ENCODE assay signal across 12 mouse cellular contexts in genomic region chr5:119374861-119375260, GRCm38 (mm10).
"Had no signal": no experiment of that assay in that cellular context is flagged by ENCODE, and none has a peak within 500 bp of the region (broad histone marks: within the 10 kb centered on the region; RNA-seq: fewer than 3 reads in every experiment).

No protein-coding gene starts in this region.

- H3K4me2 ChIP-seq: lung, embryonic 14.5 days; midbrain, embryonic 12.5 days; neural tube, embryonic 12.5 days; stomach, embryonic 15.5 days had no signal

- DNase-seq: lung, adult 18-20 months; lung, embryonic 14.5 days; lung, postnatal 10 days; lung, postnatal 4 days; midbrain, embryonic 14.5 days; right cerebral cortex, postnatal 14 days; thymus, adult 2 months; thymus, postnatal 36 days had no signal

- H3K27me3 ChIP-seq: stomach, embryonic 15.5 days had no signal

- H3K4me3 ChIP-seq: midbrain, embryonic 10.5 days; midbrain, embryonic 12.5 days; neural tube, embryonic 12.5 days; stomach, embryonic 15.5 days had no signal

- H3K36me3 ChIP-seq: midbrain, embryonic 10.5 days; midbrain, embryonic 12.5 days; neural tube, embryonic 12.5 days; stomach, embryonic 15.5 days had no signal
